Mouse (Mus musculus): ENCODE results near the gene Hnrnpdl. TPM values are rescaled to one million over a fixed set of nuclear protein-coding genes. Genes with fewer than 3 reads are reported as not detected.
A peak's percentile ranks its signal among the peaks of the same experiment; 100 is the strongest.

The Hnrnpdl gene
- polyA plus RNA-seq, 1 experiment from 2014 or later = 112 TPM

DNA sequence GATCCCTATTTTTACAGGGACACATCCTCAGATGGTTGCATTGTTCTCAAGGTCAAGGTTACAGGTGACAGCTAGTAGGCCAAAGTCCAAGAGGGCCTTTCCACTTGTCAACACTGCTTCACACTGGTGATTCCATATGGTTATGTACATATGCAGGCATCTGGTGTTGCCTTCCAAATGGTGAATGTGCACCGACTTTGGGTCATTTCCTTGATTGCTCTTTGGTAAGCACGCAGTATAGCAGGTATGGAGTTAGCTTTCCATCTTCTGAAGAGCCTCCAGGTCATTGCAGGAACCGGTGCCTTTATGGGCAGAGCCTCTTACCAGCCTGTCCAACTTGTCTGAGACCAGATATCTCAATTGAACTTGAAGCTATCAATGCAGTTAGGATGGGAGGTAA, 6.8 kb downstream of the Hnrnpdl start:
- H3K27ac ChIP-seq (ENCODE audit: poor library complexity, severe bottlenecking) = no peak overlapping the region
- H3K9me3 ChIP-seq (replicated peaks) = no peaks in the 10 kb centered on the region
- H3K4me1 ChIP-seq (replicated peaks) = peaks cover 44% of the 10 kb centered on the region
- WGBS = 77% methylated on average over 3 of the region's 3 CpGs
- peaks cover 55% of the 10 kb centered on the region for H3K36me3 ChIP-seq
- H3K9ac ChIP-seq = no peak overlapping the region
- no peak overlapping the region for H3K4me3 ChIP-seq
- H3K4me2 ChIP-seq = no peak overlapping the region
- ATAC-seq (ENCODE audit: insufficient number of reproducible peaks, low FRiP score) = no peak
- H3K27me3 ChIP-seq (replicated peaks) = no peaks in the 10 kb centered on the region

DNA sequence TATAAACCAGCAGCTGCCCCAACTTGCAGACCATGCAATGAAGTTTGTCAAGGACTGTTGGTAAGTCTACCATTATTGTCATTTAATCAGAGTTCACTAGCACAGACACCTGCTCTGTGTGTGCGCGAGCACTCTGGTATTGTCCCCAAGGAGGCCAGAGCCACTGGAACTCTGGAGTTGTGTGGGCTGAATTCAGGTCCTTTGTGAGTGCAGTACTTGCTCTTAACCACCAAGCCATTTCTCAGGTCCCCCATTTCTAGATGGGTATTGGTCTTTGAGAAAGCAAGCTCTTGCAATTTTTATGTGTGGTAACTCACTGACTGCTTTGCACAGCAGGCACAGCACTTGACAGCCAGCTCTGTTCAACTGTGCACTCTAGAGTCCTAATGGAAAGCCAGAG, 7.4 kb downstream of the Hnrnpdl start:
- Histone ChIP-seq H3K9me3 (replicated peaks) (no peaks in the 10 kb centered on the region), H3K4me1 (replicated peaks) (peaks cover 39% of the 10 kb centered on the region), H3K4me2 (no peak overlapping the region), H3K9ac (no peak overlapping the region), H3K27me3 (replicated peaks) (no peaks in the 10 kb centered on the region), H3K36me3 (peaks cover 50% of the 10 kb centered on the region), H3K4me3 (no peak overlapping the region), H3K27ac (ENCODE audit: poor library complexity, severe bottlenecking) (no peak overlapping the region)
- WGBS = 71% methylated on average over 2 of the region's 2 CpGs
- no peak for ATAC-seq (ENCODE audit: insufficient number of reproducible peaks, low FRiP score)

GRCm38 (mm10) chr5:100030069-100030468, 9.4 kb downstream of the Hnrnpdl start:
- H3K27me3 ChIP-seq (replicated peaks) = no peaks in the 10 kb centered on the region
- H3K9me3 ChIP-seq (replicated peaks) = no peaks in the 10 kb centered on the region
- ATAC-seq (ENCODE audit: insufficient number of reproducible peaks, low FRiP score) = peak; percentile 75
- no peak overlapping the region for H3K9ac ChIP-seq
- no peak overlapping the region for H3K4me3 ChIP-seq
- WGBS = 8% methylated on average over 6 of the region's 6 CpGs
- peak overlapping the region; percentile 28; the same call in 1 of the 2 replicates for H3K4me2 ChIP-seq
- peaks cover 32% of the 10 kb centered on the region for H3K4me1 ChIP-seq (replicated peaks)
- H3K36me3 ChIP-seq = peaks cover 35% of the 10 kb centered on the region
- H3K27ac ChIP-seq (ENCODE audit: poor library complexity, severe bottlenecking) = peak overlapping the region; percentile 62; the same call in 1 of the 2 replicates

DNA sequence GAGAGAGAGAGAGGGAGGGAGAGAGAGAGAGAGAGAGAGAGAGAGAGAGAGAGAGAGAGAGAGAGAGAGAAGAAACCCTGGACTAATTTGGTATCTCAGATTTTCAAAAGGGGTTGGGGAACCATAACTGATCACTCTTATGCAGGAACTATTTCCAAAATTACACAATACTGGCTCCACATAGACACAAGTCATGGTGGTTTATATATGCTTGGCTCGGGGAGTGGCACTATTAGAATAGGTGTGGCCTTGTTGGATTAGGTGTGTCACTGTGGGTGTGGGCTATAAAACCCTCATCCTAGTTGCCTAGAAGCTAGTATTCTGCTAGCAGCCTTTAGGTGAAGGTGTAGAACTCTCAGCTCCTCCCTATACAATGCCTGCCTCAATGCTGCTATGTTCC, 14.6 kb downstream of the Hnrnpdl start:
- WGBS = 72% methylated on average over 1 of the region's 1 CpGs
- peaks cover 5% of the 10 kb centered on the region; the same call in 1 of the 2 replicates for H3K9me3 ChIP-seq (replicated peaks)

GRCm38 (mm10) chr5:100024403-100024802, 15.1 kb downstream of the Hnrnpdl start:
- Histone ChIP-seq H3K4me3 (no peak overlapping the region), H3K9me3 (replicated peaks) (peaks cover 5% of the 10 kb centered on the region; the same call in 1 of the 2 replicates), H3K27ac (ENCODE audit: poor library complexity, severe bottlenecking) (no peak overlapping the region), H3K36me3 (no peaks in the 10 kb centered on the region), H3K27me3 (replicated peaks) (no peaks in the 10 kb centered on the region), H3K4me2 (no peak overlapping the region), H3K4me1 (replicated peaks) (no peaks in the 10 kb centered on the region), H3K9ac (no peak overlapping the region)
- 69% methylated on average over 5 of the region's 5 CpGs for WGBS
- ATAC-seq (ENCODE audit: insufficient number of reproducible peaks, low FRiP score) = no peak

More for the DNA sequence above, 14.6 kb downstream of the Hnrnpdl start:
- no peaks in the 10 kb centered on the region for H3K27me3 ChIP-seq (replicated peaks)
- no peak overlapping the region for H3K9ac ChIP-seq
- no peak for ATAC-seq (ENCODE audit: insufficient number of reproducible peaks, low FRiP score)
- H3K4me2 ChIP-seq = no peak overlapping the region
- no peaks in the 10 kb centered on the region for H3K36me3 ChIP-seq
- H3K4me3 ChIP-seq = no peak overlapping the region
- peaks cover 1% of the 10 kb centered on the region for H3K4me1 ChIP-seq (replicated peaks)
- no peak overlapping the region for H3K27ac ChIP-seq (ENCODE audit: poor library complexity, severe bottlenecking)

- H3K9ac ChIP-seq = no peak overlapping the region
- H3K4me3 ChIP-seq = no peak overlapping the region
- ATAC-seq (ENCODE audit: insufficient number of reproducible peaks, low FRiP score) = no peak
- no peaks in the 10 kb centered on the region for H3K4me1 ChIP-seq (replicated peaks)
- H3K27ac ChIP-seq (ENCODE audit: poor library complexity, severe bottlenecking) = no peak overlapping the region
- no peaks in the 10 kb centered on the region for H3K36me3 ChIP-seq
- H3K27me3 ChIP-seq (replicated peaks) = no peaks in the 10 kb centered on the region
- H3K4me2 ChIP-seq = no peak overlapping the region
- H3K9me3 ChIP-seq (replicated peaks) = peaks cover 5% of the 10 kb centered on the region; the same call in 1 of the 2 replicates
These were observed 19.4 kb downstream of the Hnrnpdl start for GRCm38 (mm10) chr5:100020089-100020488.

DNA sequence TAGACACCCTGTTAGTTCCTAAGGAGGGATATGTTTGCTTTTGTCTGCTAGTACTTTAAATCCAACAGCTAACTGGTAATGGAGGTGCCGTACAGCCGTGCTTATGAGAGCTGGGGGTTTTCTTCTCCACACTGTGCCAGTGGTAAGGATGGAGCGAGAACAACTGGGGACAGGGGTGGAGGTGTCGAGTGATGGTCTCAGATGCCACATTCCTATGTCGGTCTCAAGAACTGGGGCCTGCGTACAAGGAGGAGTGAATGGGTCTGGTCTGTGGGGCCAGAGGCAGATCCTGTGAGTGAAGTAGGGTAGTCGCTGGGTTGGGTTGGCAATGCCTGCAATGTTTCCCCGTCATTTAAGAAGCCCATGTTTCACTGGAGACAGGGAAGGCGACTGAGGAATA, 26.9 kb downstream of the Hnrnpdl start:
- Histone ChIP-seq H3K27ac (ENCODE audit: poor library complexity, severe bottlenecking) (peak overlapping the region; percentile 67), H3K36me3 (no peaks in the 10 kb centered on the region), H3K9me3 (replicated peaks) (no peaks in the 10 kb centered on the region), H3K9ac (no peak overlapping the region), H3K4me2 (peak overlapping the region; percentile 35; the same call in 1 of the 2 replicates), H3K4me3 (no peak overlapping the region), H3K4me1 (replicated peaks) (peaks cover 12% of the 10 kb centered on the region), H3K27me3 (replicated peaks) (no peaks in the 10 kb centered on the region)
- WGBS = 40% methylated on average over 9 of the region's 9 CpGs
- ATAC-seq (ENCODE audit: insufficient number of reproducible peaks, low FRiP score) = peak; percentile 59; the same call in 1 of the 2 replicates

GRCm38 (mm10) chr5:100008485-100008884, 31.0 kb downstream of the Hnrnpdl start:
- no peaks in the 10 kb centered on the region for H3K27me3 ChIP-seq (replicated peaks)
- no peak for ATAC-seq (ENCODE audit: insufficient number of reproducible peaks, low FRiP score)
- no peak overlapping the region for H3K4me3 ChIP-seq
- H3K36me3 ChIP-seq = no peaks in the 10 kb centered on the region
- H3K9ac ChIP-seq = no peak overlapping the region
- peaks cover 28% of the 10 kb centered on the region for H3K4me1 ChIP-seq (replicated peaks)
- no peak overlapping the region for H3K4me2 ChIP-seq
- H3K9me3 ChIP-seq (replicated peaks) = no peaks in the 10 kb centered on the region
- H3K27ac ChIP-seq (ENCODE audit: poor library complexity, severe bottlenecking) = no peak overlapping the region
- 51% methylated on average over 3 of the region's 3 CpGs for WGBS

GRCm38 (mm10) chr5:100007040-100007375, 32.5 kb downstream of the Hnrnpdl start:
- ATAC-seq (ENCODE audit: insufficient number of reproducible peaks, low FRiP score) = no peak
- H3K4me1 ChIP-seq (replicated peaks) = peaks cover 21% of the 10 kb centered on the region
- H3K4me3 ChIP-seq = no peak overlapping the region
- H3K27ac ChIP-seq (ENCODE audit: poor library complexity, severe bottlenecking) = no peak overlapping the region
- H3K4me2 ChIP-seq = no peak overlapping the region
- no peaks in the 10 kb centered on the region for H3K27me3 ChIP-seq (replicated peaks)
- H3K36me3 ChIP-seq = no peaks in the 10 kb centered on the region
- H3K9ac ChIP-seq = no peak overlapping the region
- WGBS = 89% methylated on average over 4 of the region's 4 CpGs
- H3K9me3 ChIP-seq (replicated peaks) = no peaks in the 10 kb centered on the region

- H3K4me2 ChIP-seq = no peak overlapping the region
- H3K9me3 ChIP-seq (replicated peaks) = no peaks in the 10 kb centered on the region
- no peak overlapping the region for H3K4me3 ChIP-seq
- no peaks in the 10 kb centered on the region for H3K27me3 ChIP-seq (replicated peaks)
- H3K9ac ChIP-seq = no peak overlapping the region
- peaks cover 16% of the 10 kb centered on the region for H3K4me1 ChIP-seq (replicated peaks)
- H3K27ac ChIP-seq (ENCODE audit: poor library complexity, severe bottlenecking) = no peak overlapping the region
- H3K36me3 ChIP-seq = no peaks in the 10 kb centered on the region
- 59% methylated on average over 4 of the region's 4 CpGs for WGBS
- ATAC-seq (ENCODE audit: insufficient number of reproducible peaks, low FRiP score) = no peak
These were observed 33.0 kb downstream of the Hnrnpdl start for GRCm38 (mm10) chr5:100006324-100007039.

- H3K9me3 ChIP-seq (replicated peaks) = no peaks in the 10 kb centered on the region
- peaks cover 18% of the 10 kb centered on the region for H3K4me1 ChIP-seq (replicated peaks)
- H3K4me2 ChIP-seq = no peak overlapping the region
- H3K4me3 ChIP-seq = no peak overlapping the region
- H3K9ac ChIP-seq = no peak overlapping the region
- ATAC-seq (ENCODE audit: insufficient number of reproducible peaks, low FRiP score) = no peak
- H3K36me3 ChIP-seq = no peaks in the 10 kb centered on the region
- H3K27me3 ChIP-seq (replicated peaks) = no peaks in the 10 kb centered on the region
- H3K27ac ChIP-seq (ENCODE audit: poor library complexity, severe bottlenecking) = no peak overlapping the region
- 74% methylated on average over 6 of the region's 6 CpGs for WGBS
These were observed 33.6 kb downstream of the Hnrnpdl start for GRCm38 (mm10) chr5:100005896-100006295.

- WGBS = 36% methylated on average over 3 of the region's 3 CpGs
- Histone ChIP-seq H3K9ac (no peak overlapping the region), H3K27me3 (replicated peaks) (no peaks in the 10 kb centered on the region), H3K36me3 (no peaks in the 10 kb centered on the region), H3K27ac (ENCODE audit: poor library complexity, severe bottlenecking) (no peak overlapping the region), H3K9me3 (replicated peaks) (no peaks in the 10 kb centered on the region), H3K4me1 (replicated peaks) (peaks cover 22% of the 10 kb centered on the region), H3K4me3 (no peak overlapping the region), H3K4me2 (no peak overlapping the region)
- no peak for ATAC-seq (ENCODE audit: insufficient number of reproducible peaks, low FRiP score)
These were observed 34.0 kb downstream of the Hnrnpdl start for GRCm38 (mm10) chr5:100005431-100005830.

Data from heart, embryonic 12.5 days (tissue).